Mouse (Mus musculus): Measurements from ENCODE around the gene Crygd.
"Not testable (repeated sequence)": the region's sequence is repeated elsewhere in the genome, so short reads cannot be mapped to it uniquely, and the experiment has no call there.

Gene Crygd

GRCm38 (mm10) chr1:65063352-65063751 is at the start of gene Crygd:
TSS of gene Crygd (minus strand) at chr1:65063452.
- DNase-seq, result no peak

GRCm38 (mm10) chr1:65112807-65113196 is 49.5 kb upstream of the Crygd start:
- DNase-seq, result peak; percentile 54

GRCm38 (mm10) chr1:65112031-65112806 is 49.0 kb upstream of the Crygd start:
- peak; percentile 88 for DNase-seq

- no peak for DNase-seq
Measured at GRCm38 (mm10) chr1:65109756-65110435, 46.6 kb upstream of the Crygd start.

GRCm38 (mm10) chr1:65109196-65109595 is 45.9 kb upstream of the Crygd start:
- DNase-seq, result no peak

GRCm38 (mm10) chr1:65107654-65108279 is 44.5 kb upstream of the Crygd start:
- no peak for DNase-seq

GRCm38 (mm10) chr1:65103273-65103672 is 40.0 kb upstream of the Crygd start, which contains the start of gene Cryga:
TSS of gene Cryga (minus strand) at chr1:65103373.
- no peak for DNase-seq

GRCm38 (mm10) chr1:65096953-65097352 is 33.7 kb upstream of the Crygd start:
- no peak for DNase-seq

GRCm38 (mm10) chr1:65091566-65091965 is 28.3 kb upstream of the Crygd start:
- no peak for DNase-seq

- no peak for DNase-seq
Measured at GRCm38 (mm10) chr1:65090370-65090769, 27.1 kb upstream of the Crygd start.

- DNase-seq, result no peak
Measured at GRCm38 (mm10) chr1:65088567-65089356, 25.5 kb upstream of the Crygd start.

- no peak for DNase-seq
Measured at GRCm38 (mm10) chr1:65082188-65082587, 18.9 kb upstream of the Crygd start, which contains the start of gene Crygb. TSS of gene Crygb (minus strand) at chr1:65082288.

- DNase-seq, result peak; percentile 3
Measured at GRCm38 (mm10) chr1:65075607-65076006, 12.4 kb upstream of the Crygd start.

- DNase-seq, result no peak
Measured at GRCm38 (mm10) chr1:65073589-65073988, 10.3 kb upstream of the Crygd start, which contains the start of gene Crygc. TSS of gene Crygc (minus strand) at chr1:65073689.

- DNase-seq, result no peak
Measured at GRCm38 (mm10) chr1:65067842-65068241, 4.6 kb upstream of the Crygd start.

GRCm38 (mm10) chr1:65064201-65064600 is 949 bp upstream of the Crygd start:
- DNase-seq, result no peak

GRCm38 (mm10) chr1:65052140-65052539 is 11.1 kb downstream of the Crygd start:
- DNase-seq, result no peak

- no peak for DNase-seq
Measured at GRCm38 (mm10) chr1:65051696-65052095, 11.6 kb downstream of the Crygd start.

GRCm38 (mm10) chr1:65050952-65051351 is 12.3 kb downstream of the Crygd start, which contains the start of gene Cryge:
TSS of gene Cryge (minus strand) at chr1:65051149.
- DNase-seq, result not testable (repeated sequence)

GRCm38 (mm10) chr1:65048781-65049180 is 14.5 kb downstream of the Crygd start:
- peak; percentile 60 for DNase-seq

GRCm38 (mm10) chr1:65046401-65047109 is 16.7 kb downstream of the Crygd start:
- DNase-seq, result peak; percentile 41

- DNase-seq, result no peak
Measured at GRCm38 (mm10) chr1:65043433-65043832, 19.8 kb downstream of the Crygd start.
